In the genomic region with DNA sequence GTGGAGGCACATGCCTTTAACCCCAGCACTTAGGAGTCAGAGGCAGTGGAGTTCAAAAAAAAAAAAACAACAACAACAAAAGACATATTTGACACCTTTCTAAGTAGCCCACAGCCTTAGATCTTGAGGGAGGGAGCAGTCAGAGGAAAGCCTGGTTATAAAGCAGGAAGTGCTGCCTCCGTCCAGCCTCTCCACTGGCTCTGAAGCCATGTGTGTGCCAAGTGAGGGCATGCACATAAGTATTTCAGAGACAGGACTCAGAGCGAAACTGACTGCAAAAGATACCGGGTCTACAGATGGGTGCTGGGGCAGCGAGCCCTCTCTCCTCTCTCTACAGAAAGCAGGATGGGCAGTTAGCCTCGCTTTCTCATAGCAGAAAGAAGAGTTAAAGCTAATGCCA, we compare ENCODE assay signal across 23 mouse cellular contexts.
DNase-seq lines count a peak whose midpoint lies in the region; ATAC-seq and TF ChIP-seq lines count a peak whose summit lies in the region.
"Had no signal": no experiment of that assay in that cellular context is flagged by ENCODE, and none has a peak within 500 bp of the region (broad histone marks: within the 10 kb centered on the region; RNA-seq: fewer than 3 reads in every experiment).

No protein-coding gene starts in this region.

- H3K4me2 ChIP-seq in heart, postnatal 0 days (ENCODE audit: low read depth, low read length), result no peak overlapping the region
- H3K4me2 ChIP-seq in stomach, embryonic 16.5 days (ENCODE audit: low read depth, low read length), result no peak overlapping the region
- H3K4me2 ChIP-seq in stomach, postnatal 0 days (replicated peaks; ENCODE audit: low read depth), result no peak overlapping the region
- no peak overlapping the region for H3K4me2 ChIP-seq in limb, embryonic 12.5 days
- H3K4me2 ChIP-seq in liver, postnatal 0 days (ENCODE audit: low read depth, low read length), result no peak overlapping the region
- H3K4me2 ChIP-seq: hindbrain, embryonic 15.5 days; midbrain, embryonic 11.5 days had no signal

- peaks cover 20% of the 10 kb centered on the region for H3K4me1 ChIP-seq in heart, postnatal 0 days (ENCODE audit: control insufficient read depth, insufficient read depth)
- H3K4me1 ChIP-seq in stomach, embryonic 16.5 days (ENCODE audit: control insufficient read depth, insufficient read depth, low read length), result peaks cover 36% of the 10 kb centered on the region
- H3K4me1 ChIP-seq in stomach, postnatal 0 days (replicated peaks; ENCODE audit: control insufficient read depth, insufficient read depth), result peaks cover 4% of the 10 kb centered on the region
- H3K4me1 ChIP-seq in limb, embryonic 12.5 days (replicated peaks), result peaks cover 51% of the 10 kb centered on the region
- H3K4me1 ChIP-seq in liver, postnatal 0 days (ENCODE audit: insufficient read depth), result peaks cover 12% of the 10 kb centered on the region

- peak overlapping the region; percentile 52 for H3K27ac ChIP-seq in heart, postnatal 0 days (ENCODE audit: low read depth)
- H3K27ac ChIP-seq in stomach, embryonic 16.5 days (ENCODE audit: low read length), result 0 out of 2 replicates have a peak overlapping the region, but pooled peaks have one; percentile 13
- H3K27ac ChIP-seq in stomach, postnatal 0 days (replicated peaks), result no peak overlapping the region
- 0 out of 2 replicates have a peak overlapping the region, but pooled peaks have one; percentile 17 for H3K27ac ChIP-seq in limb, embryonic 12.5 days
- H3K27ac ChIP-seq in liver, postnatal 0 days (ENCODE audit: low read depth), result no peak overlapping the region
- H3K27ac ChIP-seq: hindbrain, embryonic 15.5 days; left cerebral cortex, adult 2 months; macrophage had no signal

- ATAC-seq in heart, postnatal 0 days (ENCODE audit: insufficient read depth, low read depth), result no peak
- no peak for ATAC-seq in stomach, embryonic 16.5 days (ENCODE audit: insufficient read depth, low FRiP score)
- ATAC-seq in stomach, postnatal 0 days (ENCODE audit: low FRiP score, low TSS enrichment), result no peak
- peak; percentile 18 for ATAC-seq in CD4-positive, CD25-positive, alpha-beta regulatory T cell, adult 4 months
- ATAC-seq in limb, embryonic 12.5 days (ENCODE audit: insufficient number of reproducible peaks, insufficient read depth, low FRiP score, low TSS enrichment, low read depth), result no peak
- no peak for ATAC-seq in liver, postnatal 0 days
- ATAC-seq: forebrain, embryonic 16.5 days; lung, postnatal 0 days had no signal

- H3K9ac ChIP-seq in heart, postnatal 0 days (replicated peaks; ENCODE audit: low read depth, low read length), result no peak overlapping the region
- peak overlapping the region; percentile 23; the same call in 1 of the 2 replicates for H3K9ac ChIP-seq in stomach, embryonic 16.5 days (ENCODE audit: low read length)
- no peak overlapping the region for H3K9ac ChIP-seq in stomach, postnatal 0 days (ENCODE audit: low read length)
- H3K9ac ChIP-seq in limb, embryonic 12.5 days (replicated peaks), result no peak overlapping the region
- no peak overlapping the region for H3K9ac ChIP-seq in liver, postnatal 0 days (replicated peaks)
- H3K9ac ChIP-seq: hindbrain, embryonic 15.5 days had no signal

- TF ChIP-seq CTCF in heart, postnatal 0 days (IDR thresholded peaks at IDR 0.05; ENCODE audit: low read depth), result no peak
- no peak for TF ChIP-seq CTCF in stomach, postnatal 0 days (IDR thresholded peaks at IDR 0.05; ENCODE audit: low read depth)
- no peak for TF ChIP-seq CTCF in liver, postnatal 0 days (IDR thresholded peaks at IDR 0.05; ENCODE audit: low read depth)

- DNase-seq in heart, postnatal 0 days (ENCODE audit: low spot score), result no peak
- no peak for DNase-seq in heart, adult 11 months
- DNase-seq in stomach, postnatal 0 days (ENCODE audit: low spot score), result no peak
- no peak for DNase-seq in liver, postnatal 0 days
- DNase-seq in liver, result no peak
- DNase-seq: adrenal gland, postnatal 36 days; cerebellum, postnatal 10 days; gastrocnemius, postnatal 10 days; kidney, adult 18-20 months; kidney, postnatal 4 days; retina, postnatal 1 day; right cerebral cortex, postnatal 25 days; spleen, adult 18-20 months had no signal

- no peaks in the 10 kb centered on the region for H3K9me3 ChIP-seq in heart, postnatal 0 days (replicated peaks; ENCODE audit: control insufficient read depth, low read length)
- H3K9me3 ChIP-seq in stomach, embryonic 16.5 days (replicated peaks; ENCODE audit: control insufficient read depth, low read length), result no peaks in the 10 kb centered on the region
- H3K9me3 ChIP-seq in stomach, postnatal 0 days (ENCODE audit: control insufficient read depth, low read length), result no peaks in the 10 kb centered on the region
- H3K9me3 ChIP-seq in limb, embryonic 12.5 days, result no peaks in the 10 kb centered on the region
- H3K9me3 ChIP-seq in liver, postnatal 0 days (ENCODE audit: low read length), result no peaks in the 10 kb centered on the region
- H3K9me3 ChIP-seq: embryonic facial prominence, embryonic 10.5 days; hindbrain, embryonic 15.5 days had no signal

- TF ChIP-seq EP300 in heart, postnatal 0 days (IDR thresholded peaks at IDR 0.05; ENCODE audit: low read depth), result no peak
- TF ChIP-seq EP300 in stomach, postnatal 0 days (optimal IDR thresholded peaks at IDR 0.05), result no peak
- TF ChIP-seq EP300 in liver, postnatal 0 days (IDR thresholded peaks at IDR 0.05; ENCODE audit: low read depth), result no peak

- H3K4me3 ChIP-seq in heart, postnatal 0 days (ENCODE audit: low read depth, low read length), result no peak overlapping the region
- H3K4me3 ChIP-seq in stomach, embryonic 16.5 days (replicated peaks; ENCODE audit: low read length), result no peak overlapping the region
- no peak overlapping the region for H3K4me3 ChIP-seq in stomach, postnatal 0 days (ENCODE audit: low read depth, low read length)
- no peak overlapping the region for H3K4me3 ChIP-seq in limb, embryonic 12.5 days (replicated peaks)
- H3K4me3 ChIP-seq in liver, postnatal 0 days (ENCODE audit: low read depth, low read length), result no peak overlapping the region
- H3K4me3 ChIP-seq: embryonic facial prominence, embryonic 10.5 days; hindbrain, embryonic 15.5 days; left cerebral cortex, adult 2 months had no signal

- no peaks in the 10 kb centered on the region for H3K27me3 ChIP-seq in heart, postnatal 0 days (ENCODE audit: control insufficient read depth, insufficient read depth, low read length)
- H3K27me3 ChIP-seq in stomach, embryonic 16.5 days (ENCODE audit: control insufficient read depth, insufficient read depth, low read length), result no peaks in the 10 kb centered on the region
- H3K27me3 ChIP-seq in stomach, postnatal 0 days (ENCODE audit: control insufficient read depth, insufficient read depth, low read length), result no peaks in the 10 kb centered on the region
- no peaks in the 10 kb centered on the region for H3K27me3 ChIP-seq in limb, embryonic 12.5 days
- H3K27me3 ChIP-seq in liver, postnatal 0 days (ENCODE audit: insufficient read depth, low read length), result no peaks in the 10 kb centered on the region
- H3K27me3 ChIP-seq: hindbrain, embryonic 15.5 days had no signal

- no peaks in the 10 kb centered on the region for H3K36me3 ChIP-seq in heart, postnatal 0 days (replicated peaks; ENCODE audit: control insufficient read depth, insufficient read depth, low read length)
- no peaks in the 10 kb centered on the region for H3K36me3 ChIP-seq in stomach, embryonic 16.5 days (ENCODE audit: control insufficient read depth, insufficient read depth, low read length)
- H3K36me3 ChIP-seq in stomach, postnatal 0 days (ENCODE audit: control insufficient read depth, insufficient read depth, low read length), result no peaks in the 10 kb centered on the region
- H3K36me3 ChIP-seq in limb, embryonic 12.5 days, result no peaks in the 10 kb centered on the region
- H3K36me3 ChIP-seq in liver, postnatal 0 days (replicated peaks; ENCODE audit: insufficient read depth, low read length), result no peaks in the 10 kb centered on the region
- H3K36me3 ChIP-seq: hindbrain, embryonic 15.5 days had no signal

- WGBS in heart, postnatal 0 days, result 73% methylated on average over 5 of the region's 5 CpGs
- 65% methylated on average over 5 of the region's 5 CpGs for WGBS in stomach, embryonic 16.5 days
- WGBS in stomach, postnatal 0 days, result 71% methylated on average over 5 of the region's 5 CpGs
- 71% methylated on average over 5 of the region's 5 CpGs for WGBS in limb, embryonic 12.5 days
- 75% methylated on average over 5 of the region's 5 CpGs for WGBS in liver, postnatal 0 days (ENCODE audit: insufficient replicate concordance)

Comparison
In these comparisons a context has a peak if more than half of its experiments do, and no peak if none do; other contexts are left out.
1. H3K27ac ChIP-seq: peak in heart, postnatal 0 days (single experiment), stomach, embryonic 16.5 days (single experiment) and limb, embryonic 12.5 days (single experiment); none in stomach, postnatal 0 days (single experiment) and liver, postnatal 0 days (single experiment).